In genomic region chr13:53520343-53520937, GRCm38 (mm10) we compare ENCODE assay signal across 23 mouse cellular contexts. TPM values are rescaled to one million over a fixed set of nuclear protein-coding genes. Genes with fewer than 3 reads are reported as not detected.
DNase-seq lines count a peak whose midpoint lies in the region; ATAC-seq lines count a peak whose summit lies in the region.
"Had no signal": no experiment of that assay in that cellular context is flagged by ENCODE, and none has a peak within 500 bp of the region (broad histone marks: within the 10 kb centered on the region; RNA-seq: fewer than 3 reads in every experiment).

No protein-coding gene starts in this region.

- ATAC-seq in hindbrain, embryonic 11.5 days (ENCODE audit: low FRiP score) = no peak
- ATAC-seq in midbrain, embryonic 14.5 days (ENCODE audit: low FRiP score, low TSS enrichment) = no peak
- no peak for ATAC-seq in midbrain, embryonic 15.5 days (replicated peaks)
- no peak for ATAC-seq in embryonic facial prominence, embryonic 11.5 days (replicated peaks; ENCODE audit: insufficient number of reproducible peaks, low FRiP score, low TSS enrichment, low read depth)
- ATAC-seq: intestine, postnatal 0 days; liver, postnatal 0 days; Patski had no signal

- no peaks in the 10 kb centered on the region for H3K9me3 ChIP-seq in hindbrain, embryonic 11.5 days (ENCODE audit: control insufficient read depth, low read length)
- H3K9me3 ChIP-seq in hindbrain, embryonic 10.5 days = peaks cover 8% of the 10 kb centered on the region; the same call in 1 of the 2 replicates
- H3K9me3 ChIP-seq in midbrain, embryonic 14.5 days (ENCODE audit: control insufficient read depth, low read length) = peaks cover 9% of the 10 kb centered on the region
- 0 out of 2 replicates have a peak, but pooled peaks cover 7% of the 10 kb centered on the region for H3K9me3 ChIP-seq in midbrain, embryonic 15.5 days
- no peaks in the 10 kb centered on the region for H3K9me3 ChIP-seq in embryonic facial prominence, embryonic 11.5 days (replicated peaks; ENCODE audit: control insufficient read depth, low read length)
- H3K9me3 ChIP-seq: embryonic facial prominence, embryonic 12.5 days; limb, embryonic 10.5 days had no signal

- no peaks in the 10 kb centered on the region for H3K36me3 ChIP-seq in hindbrain, embryonic 11.5 days (ENCODE audit: control insufficient read depth, insufficient read depth, low read length)
- no peaks in the 10 kb centered on the region for H3K36me3 ChIP-seq in hindbrain, embryonic 10.5 days
- H3K36me3 ChIP-seq in midbrain, embryonic 14.5 days (ENCODE audit: control insufficient read depth, insufficient read depth, low read length) = no peaks in the 10 kb centered on the region
- H3K36me3 ChIP-seq in midbrain, embryonic 15.5 days (replicated peaks) = no peaks in the 10 kb centered on the region
- H3K36me3 ChIP-seq in embryonic facial prominence, embryonic 11.5 days (replicated peaks; ENCODE audit: control insufficient read depth, insufficient read depth, low read depth, low read length) = no peaks in the 10 kb centered on the region
- H3K36me3 ChIP-seq: embryonic facial prominence, embryonic 12.5 days; hindbrain, embryonic 15.5 days; limb, embryonic 10.5 days; midbrain, embryonic 12.5 days; neural tube, embryonic 13.5 days had no signal

- no peak overlapping the region for H3K9ac ChIP-seq in hindbrain, embryonic 11.5 days (ENCODE audit: low read depth, low read length)
- H3K9ac ChIP-seq in midbrain, embryonic 14.5 days (replicated peaks; ENCODE audit: low read length) = no peak overlapping the region
- H3K9ac ChIP-seq in midbrain, embryonic 15.5 days = no peak overlapping the region
- no peak overlapping the region for H3K9ac ChIP-seq in embryonic facial prominence, embryonic 11.5 days (replicated peaks; ENCODE audit: low read length)
- H3K9ac ChIP-seq: embryonic facial prominence, embryonic 12.5 days; hindbrain, embryonic 15.5 days; liver, postnatal 0 days; midbrain, embryonic 12.5 days; neural tube, embryonic 13.5 days had no signal

- WGBS in hindbrain, embryonic 11.5 days = 53% methylated on average over 12 of the region's 12 CpGs
- 54% methylated on average over 12 of the region's 12 CpGs for WGBS in hindbrain, embryonic 10.5 days
- WGBS in midbrain, embryonic 14.5 days = 44% methylated on average over 12 of the region's 12 CpGs
- 41% methylated on average over 12 of the region's 12 CpGs for WGBS in midbrain, embryonic 15.5 days
- 31% methylated on average over 12 of the region's 12 CpGs for WGBS in embryonic facial prominence, embryonic 11.5 days

- peak; percentile 20 for DNase-seq in hindbrain, embryonic 11.5 days (ENCODE audit: low spot score)
- no peak for DNase-seq in hindbrain, embryonic 10.5 days (ENCODE audit: low spot score)
- DNase-seq in midbrain, embryonic 14.5 days = peak; percentile 28
- DNase-seq in embryonic facial prominence, embryonic 11.5 days (ENCODE audit: low spot score) = peak; percentile 45
- DNase-seq in yolk sac, embryonic 10.5 days (ENCODE audit: low spot score) = no peak
- DNase-seq in thymus, postnatal 25 days = no peak
- DNase-seq: adrenal gland, adult 8-10 months; cerebellum, postnatal 14 days; gastrocnemius, postnatal 36 days; liver, postnatal 0 days; lung, postnatal 10 days; right cerebral cortex, postnatal 14 days; spleen, adult 18-20 months had no signal

- H3K27me3 ChIP-seq in hindbrain, embryonic 11.5 days (ENCODE audit: control insufficient read depth, insufficient read depth, low read length) = no peaks in the 10 kb centered on the region
- H3K27me3 ChIP-seq in hindbrain, embryonic 10.5 days (ENCODE audit: insufficient read depth, poor library complexity, severe bottlenecking) = no peaks in the 10 kb centered on the region
- no peaks in the 10 kb centered on the region for H3K27me3 ChIP-seq in midbrain, embryonic 14.5 days (ENCODE audit: control insufficient read depth, insufficient read depth, low read length)
- H3K27me3 ChIP-seq in midbrain, embryonic 15.5 days (replicated peaks) = no peaks in the 10 kb centered on the region
- H3K27me3 ChIP-seq in embryonic facial prominence, embryonic 11.5 days (ENCODE audit: control insufficient read depth, insufficient read depth, low read length) = no peaks in the 10 kb centered on the region
- H3K27me3 ChIP-seq: embryonic facial prominence, embryonic 12.5 days; hindbrain, embryonic 15.5 days; neural tube, embryonic 13.5 days; Patski had no signal

- H3K4me1 ChIP-seq in hindbrain, embryonic 11.5 days (replicated peaks; ENCODE audit: control insufficient read depth, insufficient read depth, low read length) = no peaks in the 10 kb centered on the region
- H3K4me1 ChIP-seq in hindbrain, embryonic 10.5 days (replicated peaks) = peaks cover 18% of the 10 kb centered on the region
- H3K4me1 ChIP-seq in midbrain, embryonic 14.5 days (ENCODE audit: control insufficient read depth, insufficient read depth, low read length) = peaks cover 14% of the 10 kb centered on the region
- peaks cover 16% of the 10 kb centered on the region for H3K4me1 ChIP-seq in midbrain, embryonic 15.5 days
- no peaks in the 10 kb centered on the region for H3K4me1 ChIP-seq in embryonic facial prominence, embryonic 11.5 days (ENCODE audit: control insufficient read depth, insufficient read depth, low read length)

- H3K27ac ChIP-seq in hindbrain, embryonic 11.5 days (ENCODE audit: low read depth, low read length) = no peak overlapping the region
- no peak overlapping the region for H3K27ac ChIP-seq in hindbrain, embryonic 10.5 days
- no peak overlapping the region for H3K27ac ChIP-seq in midbrain, embryonic 14.5 days (replicated peaks; ENCODE audit: low read depth, low read length)
- no peak overlapping the region for H3K27ac ChIP-seq in midbrain, embryonic 15.5 days
- H3K27ac ChIP-seq in embryonic facial prominence, embryonic 11.5 days (replicated peaks; ENCODE audit: low read depth, low read length) = no peak overlapping the region
- H3K27ac ChIP-seq: embryonic facial prominence, embryonic 12.5 days; hindbrain, embryonic 15.5 days; limb, embryonic 10.5 days; midbrain, embryonic 12.5 days; neural tube, embryonic 13.5 days had no signal

- no peak overlapping the region for H3K4me3 ChIP-seq in hindbrain, embryonic 11.5 days (ENCODE audit: low read depth, low read length)
- no peak overlapping the region for H3K4me3 ChIP-seq in hindbrain, embryonic 10.5 days
- H3K4me3 ChIP-seq in midbrain, embryonic 14.5 days (replicated peaks; ENCODE audit: low read depth, low read length) = no peak overlapping the region
- H3K4me3 ChIP-seq in midbrain, embryonic 15.5 days = no peak overlapping the region
- H3K4me3 ChIP-seq in embryonic facial prominence, embryonic 11.5 days (ENCODE audit: low read depth, low read length) = no peak overlapping the region
- H3K4me3 ChIP-seq: embryonic facial prominence, embryonic 12.5 days; hindbrain, embryonic 15.5 days; limb, embryonic 10.5 days; midbrain, embryonic 12.5 days; neural tube, embryonic 13.5 days had no signal

- H3K4me2 ChIP-seq in hindbrain, embryonic 11.5 days (replicated peaks; ENCODE audit: low read depth, low read length) = no peak overlapping the region
- no peak overlapping the region for H3K4me2 ChIP-seq in midbrain, embryonic 14.5 days (ENCODE audit: low read length)
- no peak overlapping the region for H3K4me2 ChIP-seq in midbrain, embryonic 15.5 days
- no peak overlapping the region for H3K4me2 ChIP-seq in embryonic facial prominence, embryonic 11.5 days (ENCODE audit: low read depth, low read length)
- H3K4me2 ChIP-seq: embryonic facial prominence, embryonic 12.5 days; hindbrain, embryonic 15.5 days; midbrain, embryonic 12.5 days; neural tube, embryonic 13.5 days had no signal

RNA-seq across cellular contexts. Expression of gene Msx2, which starts 47.6 kb away (rescaled TPM):
- 58.3 and 66.3 TPM in 2 replicates for polyA plus RNA-seq in hindbrain, embryonic 11.5 days (2014; fragmentation: Nextera tagmentation; extraction: Ambion mirVana)
- polyA plus RNA-seq in hindbrain, embryonic 10.5 days (2016; fragmentation: Nextera tagmentation; extraction: Ambion mirVana) = 45.5 and 57.9 TPM in 2 replicates
- polyA plus RNA-seq in midbrain, embryonic 14.5 days (2014; fragmentation: Nextera tagmentation; extraction: Ambion mirVana) = 0.49 and 1.5 TPM in 2 replicates
- 0.60 and 0.83 TPM in 2 replicates for polyA plus RNA-seq in midbrain, embryonic 15.5 days (2015; fragmentation: Nextera tagmentation; extraction: Ambion mirVana)
- 31.2 and 41.2 TPM in 2 replicates for polyA plus RNA-seq in embryonic facial prominence, embryonic 11.5 days (2014; fragmentation: Nextera tagmentation; extraction: Ambion mirVana)
- polyA plus RNA-seq: intestine, postnatal 0 days; large intestine, adult 2 months; liver, adult 2 months; liver, postnatal 0 days; Patski had no signal

Comparison
In these comparisons a context has a peak if more than half of its experiments do, and no peak if none do; other contexts are left out.
1. DNase-seq: peak in hindbrain, embryonic 11.5 days (single experiment), midbrain, embryonic 14.5 days (single experiment) and embryonic facial prominence, embryonic 11.5 days (single experiment); none in hindbrain, embryonic 10.5 days (single experiment), yolk sac, embryonic 10.5 days (single experiment) and thymus, postnatal 25 days (single experiment).
2. RNA of gene Msx2, which starts 47.6 kb away (polyA plus RNA-seq): 58.3 to 66.3 TPM in hindbrain, embryonic 11.5 days, 45.5 to 57.9 TPM in hindbrain, embryonic 10.5 days and 31.2 to 41.2 TPM in embryonic facial prominence, embryonic 11.5 days; 0.49 to 1.5 TPM in midbrain, embryonic 14.5 days and 0.60 to 0.83 TPM in midbrain, embryonic 15.5 days; every median in the first group is over 10 times any median in the second.